Mouse (Mus musculus) heart, embryonic 10.5 days (tissue): Measurements from ENCODE around the gene Sox2. TPM values are rescaled to one million over a fixed set of nuclear protein-coding genes. Genes with fewer than 3 reads are reported as not detected.
A peak's percentile ranks its signal among the peaks of the same experiment; 100 is the strongest.

Experiments used
- DNase-seq: peaks from one replicate; pipeline ENCODE4 v3.0.0-alpha.2; 2017; ENCODE audit warnings: low spot score
- H3K27ac ChIP-seq: fragments of 300-500 bp; sonication (generic); 2 replicates; pipeline ENCODE4 v1.5.1; 2016; ENCODE audit warnings: mild to moderate bottlenecking
- H3K27me3 ChIP-seq: fragments of 300-500 bp; sonication (generic); 2 replicates; pipeline ENCODE4 v1.6.1; 2016; ENCODE audit warnings: mild to moderate bottlenecking; ENCODE audit not compliant: poor library complexity, insufficient read depth, severe bottlenecking
- H3K36me3 ChIP-seq: fragments of 300-500 bp; sonication (generic); 2 replicates; pipeline ENCODE4 v1.6.1; 2016; ENCODE audit warnings: mild to moderate bottlenecking, moderate library complexity
- H3K4me1 ChIP-seq: fragments of 300-500 bp; sonication (generic); 2 replicates; pipeline ENCODE4 v1.6.1; 2016; ENCODE audit warnings: mild to moderate bottlenecking
- H3K4me3 ChIP-seq: fragments of 300-500 bp; sonication (generic); 2 replicates; pipeline ENCODE4 v1.5.1; 2016; ENCODE audit warnings: mild to moderate bottlenecking, moderate library complexity
- H3K9me3 ChIP-seq: fragments of 300-500 bp; sonication (generic); 2 replicates; pipeline ENCODE4 v1.6.1; 2016; ENCODE audit warnings: mild to moderate bottlenecking, moderate library complexity
- WGBS: fragments of 180-500 bp; shearing (Covaris S2); methylation state at CpG from one replicate; pipeline ENCODE4 v1.1.7; 2016; 5-methylcytosine and 5-hydroxymethylcytosine counted together
- polyA plus RNA-seq: library from polyadenylated mRNA; unstranded; fragments of >200 nt; fragmentation: Nextera tagmentation; extraction: Ambion mirVana; gene quantifications from 2 replicates; pipeline ENCODE4 v1.2.1, GENCODE M21; 2016

Gene Sox2
- polyA plus RNA-seq = 0.20 and 0.77 TPM in 2 replicates

DNA sequence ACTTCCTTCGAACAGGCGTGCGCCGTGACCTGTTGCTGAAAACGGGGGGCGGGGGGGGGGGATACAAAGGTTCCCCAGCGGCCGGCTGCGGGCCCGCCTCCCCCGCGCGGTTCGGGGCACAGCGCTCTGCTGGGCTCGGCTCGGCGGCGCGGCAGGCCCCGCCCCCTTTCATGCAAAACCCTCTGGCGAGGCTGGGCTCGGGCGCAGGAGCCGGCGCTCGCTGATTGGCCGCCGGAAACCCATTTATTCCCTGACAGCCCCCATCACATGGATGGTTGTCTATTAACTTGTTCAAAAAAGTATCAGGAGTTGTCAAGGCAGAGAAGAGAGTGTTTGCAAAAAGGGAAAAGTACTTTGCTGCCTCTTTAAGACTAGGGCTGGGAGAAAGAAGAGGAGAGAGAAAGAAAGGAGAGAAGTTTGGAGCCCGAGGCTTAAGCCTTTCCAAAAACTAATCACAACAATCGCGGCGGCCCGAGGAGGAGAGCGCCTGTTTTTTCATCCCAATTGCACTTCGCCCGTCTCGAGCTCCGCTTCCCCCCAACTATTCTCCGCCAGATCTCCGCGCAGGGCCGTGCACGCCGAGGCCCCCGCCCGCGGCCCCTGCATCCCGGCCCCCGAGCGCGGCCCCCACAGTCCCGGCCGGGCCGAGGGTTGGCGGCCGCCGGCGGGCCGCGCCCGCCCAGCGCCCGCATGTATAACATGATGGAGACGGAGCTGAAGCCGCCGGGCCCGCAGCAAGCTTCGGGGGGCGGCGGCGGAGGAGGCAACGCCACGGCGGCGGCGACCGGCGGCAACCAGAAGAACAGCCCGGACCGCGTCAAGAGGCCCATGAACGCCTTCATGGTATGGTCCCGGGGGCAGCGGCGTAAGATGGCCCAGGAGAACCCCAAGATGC lies at the start of gene Sox2:
TSS of gene Sox2 (plus strand) at position 680 of the 895 bp plus-strand sequence.
- H3K4me1 ChIP-seq = peaks cover 27% of the 10 kb centered on the region
- no peaks in the 10 kb centered on the region for H3K9me3 ChIP-seq
- DNase-seq = no peak
- H3K4me3 ChIP-seq = peak within 1 kb of the TSS; percentile 64
- WGBS = under 1% methylated on average over 85 of the region's 86 CpGs
- H3K27me3 ChIP-seq = peaks cover 74% of the 10 kb centered on the region
- 0 out of 2 replicates have a peak within 1 kb of the TSS, but pooled peaks have one; percentile 1 for H3K27ac ChIP-seq
- no peaks in the 10 kb centered on the region for H3K36me3 ChIP-seq

DNA sequence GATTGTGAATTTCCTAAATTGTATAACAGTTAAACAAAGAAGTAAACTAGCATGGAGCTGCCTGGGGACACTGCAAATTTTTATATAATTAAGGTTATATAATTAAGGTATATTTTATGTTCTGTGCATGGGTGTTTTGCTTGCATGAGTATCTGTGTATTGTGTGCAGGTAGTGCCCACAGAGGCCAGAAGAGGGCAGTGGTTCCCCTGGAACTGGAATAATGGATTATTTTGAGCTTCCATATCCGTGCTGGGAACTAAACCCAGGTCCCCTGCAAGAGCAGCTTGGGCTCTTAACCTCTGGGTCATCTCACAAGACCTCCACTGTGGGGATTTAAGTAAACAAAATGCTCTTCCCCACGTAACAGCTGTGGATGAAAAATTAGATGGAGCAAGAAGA lies 49.1 kb upstream of the Sox2 start:
- Histone ChIP-seq H3K4me3 (no peak overlapping the region), H3K9me3 (no peaks in the 10 kb centered on the region), H3K27me3 (no peaks in the 10 kb centered on the region), H3K27ac (no peak overlapping the region), H3K4me1 (no peaks in the 10 kb centered on the region), H3K36me3 (no peaks in the 10 kb centered on the region)
- 79% methylated on average over 2 of the region's 2 CpGs for WGBS
- no peak for DNase-seq

DNA sequence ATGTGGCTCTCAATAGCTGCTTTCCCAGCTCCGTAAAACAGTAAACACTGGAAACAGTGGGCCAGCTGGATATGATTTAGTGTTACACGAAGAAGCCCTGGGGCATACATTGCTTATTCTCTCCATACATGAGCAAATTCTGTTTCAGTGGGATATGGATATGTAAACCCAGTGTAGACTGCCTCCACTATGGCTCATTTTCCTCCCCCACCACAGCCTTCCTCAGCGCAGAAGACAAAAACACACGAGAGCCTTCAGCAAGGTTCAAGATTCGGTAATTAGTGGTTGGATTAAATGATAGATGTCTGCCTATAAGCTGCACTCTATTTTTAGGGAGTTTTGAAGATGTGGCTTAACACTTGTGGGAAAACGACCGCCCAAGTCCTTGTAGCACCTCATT lies 36.1 kb upstream of the Sox2 start:
- 0 out of 2 replicates have a peak, but pooled peaks cover 3% of the 10 kb centered on the region for H3K4me1 ChIP-seq
- H3K4me3 ChIP-seq = no peak overlapping the region
- H3K27me3 ChIP-seq = no peaks in the 10 kb centered on the region
- H3K9me3 ChIP-seq = no peaks in the 10 kb centered on the region
- no peak for DNase-seq
- 85% methylated on average over 7 of the region's 7 CpGs for WGBS
- no peak overlapping the region for H3K27ac ChIP-seq
- no peaks in the 10 kb centered on the region for H3K36me3 ChIP-seq

DNA sequence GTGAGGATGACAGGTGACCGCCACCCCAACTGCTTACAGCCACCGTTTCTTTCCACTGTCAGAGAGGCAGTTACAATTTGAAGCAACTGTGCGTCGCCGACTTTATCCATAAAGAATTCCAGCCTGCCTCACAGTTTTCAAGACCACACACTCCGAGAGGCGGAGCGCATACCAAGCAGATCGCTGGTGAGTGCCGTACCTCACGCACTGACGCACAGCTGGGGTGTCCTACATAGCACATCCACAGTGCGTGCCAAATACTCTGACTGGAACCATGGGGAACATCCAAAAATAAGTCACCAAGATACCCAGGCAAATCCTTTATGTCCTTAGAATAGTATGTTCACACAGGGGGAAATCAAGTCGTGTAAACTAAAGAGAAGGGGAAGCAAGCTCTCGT lies 34.7 kb upstream of the Sox2 start:
- H3K27ac ChIP-seq = no peak overlapping the region
- no peak overlapping the region for H3K4me3 ChIP-seq
- 0 out of 2 replicates have a peak, but pooled peaks cover 3% of the 10 kb centered on the region for H3K4me1 ChIP-seq
- H3K9me3 ChIP-seq = no peaks in the 10 kb centered on the region
- DNase-seq = no peak
- H3K36me3 ChIP-seq = no peaks in the 10 kb centered on the region
- 67% methylated on average over 15 of the region's 15 CpGs for WGBS
- H3K27me3 ChIP-seq = no peaks in the 10 kb centered on the region

DNA sequence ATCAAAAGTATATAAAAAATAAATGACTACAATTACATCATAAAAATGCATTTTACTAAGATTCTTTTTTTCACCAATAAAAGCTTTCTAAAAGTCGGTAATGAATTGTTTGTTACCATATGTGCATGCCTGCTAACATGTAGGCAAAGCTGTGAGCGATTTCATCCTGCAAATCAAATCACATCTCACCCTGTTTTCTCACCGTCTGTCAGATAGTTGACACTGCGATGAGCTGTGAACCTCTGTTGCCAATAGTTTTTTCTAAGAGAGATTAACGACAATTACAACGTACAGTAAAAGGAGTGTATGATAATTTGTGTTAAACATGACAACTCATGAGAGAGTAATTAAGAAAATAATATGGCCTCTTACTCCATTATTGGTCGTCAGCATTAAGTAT lies 31.3 kb upstream of the Sox2 start:
- Histone ChIP-seq H3K4me3 (no peak overlapping the region), H3K9me3 (no peaks in the 10 kb centered on the region), H3K4me1 (0 out of 2 replicates have a peak, but pooled peaks cover 3% of the 10 kb centered on the region), H3K27ac (no peak overlapping the region), H3K27me3 (no peaks in the 10 kb centered on the region), H3K36me3 (no peaks in the 10 kb centered on the region)
- no peak for DNase-seq
- WGBS = 70% methylated on average over 7 of the region's 7 CpGs

DNA sequence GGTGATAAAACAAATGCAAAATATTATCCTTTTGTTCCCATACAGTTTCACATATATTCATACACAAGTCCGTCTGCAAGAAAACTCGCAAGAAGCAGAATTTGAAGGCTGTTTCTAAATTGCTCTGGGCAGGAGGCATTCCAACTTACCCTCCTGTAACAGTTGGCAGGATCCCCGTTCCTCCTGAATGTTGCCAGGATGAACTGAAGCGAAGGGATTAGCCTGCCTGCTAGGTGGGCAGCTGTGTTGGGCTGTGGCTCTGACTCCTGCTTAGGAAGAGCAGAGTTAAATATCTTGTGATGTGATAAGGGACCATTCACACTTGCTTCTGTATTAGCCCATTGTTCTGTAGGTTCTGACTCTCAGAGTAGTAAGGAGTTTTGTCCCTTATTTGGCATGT lies 30.1 kb upstream of the Sox2 start:
- DNase-seq = no peak

DNA sequence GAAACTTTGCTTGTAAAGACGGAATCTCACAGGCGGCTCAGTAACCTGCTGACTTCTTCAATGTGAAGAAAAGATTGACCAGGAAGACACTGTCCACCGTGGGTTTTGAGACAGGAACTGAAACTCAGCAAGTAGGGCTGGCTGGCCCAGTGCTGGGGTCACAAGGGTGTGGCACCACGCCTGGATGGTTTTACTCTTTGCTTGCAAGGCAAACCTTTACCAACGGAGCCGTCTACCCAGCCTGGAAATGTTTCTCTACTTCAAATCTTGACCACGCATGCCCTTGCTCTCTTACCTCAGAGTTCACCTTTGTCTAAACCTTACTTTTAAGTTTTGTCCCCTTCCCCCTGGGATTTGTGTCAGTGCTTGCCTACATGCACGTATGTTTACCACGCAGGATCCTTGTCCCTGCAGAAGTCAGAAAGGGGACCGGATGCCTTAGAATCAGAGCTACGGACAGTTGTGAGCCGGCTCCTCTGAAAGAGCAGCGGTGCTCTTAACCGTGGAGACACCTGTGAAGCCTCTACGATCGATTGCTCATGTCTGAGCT lies 25.4 kb upstream of the Sox2 start:
- H3K4me1 ChIP-seq = no peaks in the 10 kb centered on the region
- WGBS = 89% methylated on average over 16 of the region's 16 CpGs
- no peaks in the 10 kb centered on the region for H3K36me3 ChIP-seq
- H3K27me3 ChIP-seq = no peaks in the 10 kb centered on the region
- no peak overlapping the region for H3K27ac ChIP-seq
- no peaks in the 10 kb centered on the region for H3K9me3 ChIP-seq
- no peak for DNase-seq
- H3K4me3 ChIP-seq = no peak overlapping the region

More for the DNA sequence above, 30.1 kb upstream of the Sox2 start:
- WGBS = 70% methylated on average over 4 of the region's 4 CpGs
- no peak overlapping the region for H3K27ac ChIP-seq
- 0 out of 2 replicates have a peak, but pooled peaks cover 3% of the 10 kb centered on the region for H3K4me1 ChIP-seq
- no peaks in the 10 kb centered on the region for H3K36me3 ChIP-seq
- H3K27me3 ChIP-seq = no peaks in the 10 kb centered on the region
- no peak overlapping the region for H3K4me3 ChIP-seq
- no peaks in the 10 kb centered on the region for H3K9me3 ChIP-seq

DNA sequence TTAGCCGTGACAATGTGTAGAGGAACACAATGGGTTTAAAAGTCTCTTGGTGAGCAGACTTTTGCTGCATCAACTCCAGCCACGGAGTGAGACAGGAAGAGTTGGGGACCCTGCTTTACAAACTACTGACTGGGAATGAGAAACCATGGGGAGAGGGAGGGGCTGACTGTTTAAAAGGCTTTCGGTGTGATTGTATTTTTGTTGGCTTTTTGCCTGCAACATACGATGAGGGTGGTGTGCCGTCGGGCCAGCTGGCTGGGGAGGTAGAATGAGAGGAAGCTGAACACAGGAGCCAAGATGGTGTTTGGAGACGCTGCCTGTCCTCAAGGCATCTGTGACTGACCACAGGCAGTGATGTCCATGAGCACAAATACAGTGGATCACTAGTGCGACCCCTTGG lies 23.7 kb upstream of the Sox2 start:
- no peaks in the 10 kb centered on the region for H3K9me3 ChIP-seq
- H3K27ac ChIP-seq = no peak overlapping the region
- no peaks in the 10 kb centered on the region for H3K36me3 ChIP-seq
- 77% methylated on average over 8 of the region's 8 CpGs for WGBS
- no peak overlapping the region for H3K4me3 ChIP-seq
- H3K4me1 ChIP-seq = no peaks in the 10 kb centered on the region
- H3K27me3 ChIP-seq = 0 out of 2 replicates have a peak, but pooled peaks cover 2% of the 10 kb centered on the region
- no peak for DNase-seq

DNA sequence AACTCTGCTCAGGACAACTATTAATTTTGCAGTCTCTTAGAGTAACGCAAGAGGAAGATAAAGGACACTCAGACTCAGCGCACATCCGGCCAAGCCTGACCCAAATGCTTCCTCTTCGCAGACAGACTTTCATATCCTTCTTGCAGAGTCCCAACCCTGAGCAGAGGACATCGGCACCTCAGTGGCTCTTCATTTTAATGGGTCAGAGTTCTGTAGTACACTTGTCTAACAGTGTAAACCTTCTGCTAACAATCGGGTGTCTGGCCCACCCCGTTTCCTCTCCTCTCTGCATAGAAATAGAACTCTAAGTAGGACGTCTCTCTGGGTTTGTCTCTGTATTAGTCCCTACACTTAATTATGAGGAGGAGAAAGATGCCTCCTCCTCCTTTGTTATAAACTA lies 20.2 kb upstream of the Sox2 start:
- WGBS = 75% methylated on average over 8 of the region's 8 CpGs
- peaks cover 17% of the 10 kb centered on the region for H3K27me3 ChIP-seq

DNA sequence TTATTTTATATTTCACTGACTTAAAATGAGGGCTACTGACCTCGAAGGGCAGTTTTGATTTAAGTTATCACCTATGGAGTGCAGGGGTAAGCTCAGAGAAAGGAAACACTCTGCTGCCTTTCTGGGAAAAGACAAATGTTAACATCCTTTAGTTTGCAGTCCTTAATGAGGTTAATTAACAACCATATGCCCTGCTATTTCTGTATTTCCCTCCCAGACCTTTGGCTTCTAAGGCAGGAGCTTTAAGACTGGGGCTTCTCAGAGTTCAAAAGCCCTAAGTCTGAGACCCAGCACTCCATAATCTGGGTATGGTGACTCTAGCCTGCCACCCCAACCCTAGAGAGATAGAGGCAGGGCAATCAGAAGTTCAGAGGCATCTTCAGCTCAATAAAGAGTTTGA lies 19.5 kb upstream of the Sox2 start:
- H3K4me3 ChIP-seq = no peak overlapping the region
- H3K27me3 ChIP-seq = peaks cover 24% of the 10 kb centered on the region
- no peaks in the 10 kb centered on the region for H3K4me1 ChIP-seq
- H3K36me3 ChIP-seq = no peaks in the 10 kb centered on the region
- no peaks in the 10 kb centered on the region for H3K9me3 ChIP-seq
- no peak overlapping the region for H3K27ac ChIP-seq
- WGBS = 49% methylated on average over 1 of the region's 1 CpGs
- no peak for DNase-seq

More for the DNA sequence above, 20.2 kb upstream of the Sox2 start:
- no peak for DNase-seq
- no peaks in the 10 kb centered on the region for H3K36me3 ChIP-seq
- H3K4me1 ChIP-seq = no peaks in the 10 kb centered on the region
- no peak overlapping the region for H3K4me3 ChIP-seq
- H3K27ac ChIP-seq = no peak overlapping the region
- no peaks in the 10 kb centered on the region for H3K9me3 ChIP-seq

DNA sequence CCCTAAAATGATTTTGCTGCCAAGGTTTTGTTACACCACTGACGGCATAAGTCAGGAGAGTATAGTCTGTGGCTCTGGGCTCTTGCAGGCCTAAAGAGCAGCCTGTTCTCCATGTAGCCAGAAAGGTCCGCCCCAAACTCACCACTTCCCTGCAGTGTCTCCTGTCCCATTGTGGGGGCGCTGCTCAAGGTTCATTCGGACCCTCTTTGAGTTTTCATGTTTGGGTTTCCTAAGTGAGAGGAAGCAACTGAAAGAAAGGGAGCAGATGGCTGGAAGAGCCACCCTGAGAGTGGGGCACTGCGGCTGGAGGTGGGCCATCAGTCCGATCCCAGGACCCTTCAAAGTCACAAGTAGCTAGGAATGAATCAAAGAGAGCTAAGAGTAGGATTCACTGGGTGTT lies 13.2 kb upstream of the Sox2 start:
- Histone ChIP-seq H3K4me1 (peaks cover 7% of the 10 kb centered on the region), H3K36me3 (no peaks in the 10 kb centered on the region), H3K27me3 (peaks cover 77% of the 10 kb centered on the region), H3K27ac (no peak overlapping the region), H3K4me3 (no peak overlapping the region), H3K9me3 (no peaks in the 10 kb centered on the region)
- WGBS = 58% methylated on average over 6 of the region's 6 CpGs
- no peak for DNase-seq

DNA sequence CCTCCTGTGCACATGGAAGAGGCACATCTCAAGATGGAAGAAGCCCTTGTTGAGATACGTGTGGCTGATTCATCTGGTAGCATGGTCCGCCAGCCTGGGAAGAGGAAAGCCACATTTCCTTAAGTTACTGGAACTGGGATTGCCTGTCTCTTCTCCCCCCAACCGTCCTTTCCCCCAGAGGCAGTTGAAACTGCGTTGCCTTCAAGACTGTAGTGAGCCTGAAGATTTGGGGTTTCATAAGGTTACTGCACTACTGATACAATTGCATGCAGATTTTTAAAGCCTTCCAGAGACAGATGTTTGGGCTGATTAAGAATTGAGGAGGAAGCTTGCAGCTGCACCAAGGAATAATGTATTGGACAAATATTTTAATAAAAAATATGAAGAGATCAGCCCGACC lies 12.7 kb upstream of the Sox2 start:
- no peak for DNase-seq
- Histone ChIP-seq H3K36me3 (no peaks in the 10 kb centered on the region), H3K4me3 (no peak overlapping the region), H3K4me1 (peaks cover 13% of the 10 kb centered on the region), H3K9me3 (no peaks in the 10 kb centered on the region), H3K27ac (no peak overlapping the region), H3K27me3 (peaks cover 79% of the 10 kb centered on the region)
- 38% methylated on average over 5 of the region's 5 CpGs for WGBS

DNA sequence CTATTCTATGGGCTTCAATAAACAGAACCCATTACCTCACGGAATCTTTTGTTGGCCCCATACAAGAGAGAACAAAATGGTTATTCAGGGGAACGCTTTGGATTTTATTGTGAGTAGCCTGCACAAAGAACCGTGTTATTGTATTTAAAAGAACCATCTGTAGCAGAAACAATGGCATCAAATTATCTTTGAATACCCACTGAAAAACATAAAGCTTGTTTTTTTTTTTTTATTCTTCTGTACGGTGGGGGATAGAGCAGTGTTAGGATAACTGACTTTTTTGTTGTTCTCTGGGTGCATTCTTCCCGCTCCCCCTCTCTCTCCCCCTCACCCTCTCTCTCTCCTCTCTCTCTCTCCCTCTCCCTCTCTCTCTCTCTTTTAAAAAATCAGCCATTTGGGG lies 12.3 kb upstream of the Sox2 start:
- Histone ChIP-seq H3K4me3 (no peak overlapping the region), H3K36me3 (no peaks in the 10 kb centered on the region), H3K27ac (no peak overlapping the region), H3K9me3 (no peaks in the 10 kb centered on the region), H3K4me1 (peaks cover 15% of the 10 kb centered on the region), H3K27me3 (peaks cover 83% of the 10 kb centered on the region)
- DNase-seq = no peak
- 46% methylated on average over 5 of the region's 5 CpGs for WGBS
